Mouse (Mus musculus) embryo, embryonic 9.5 days (tissue): ENCODE data around the gene Ccdc60.

Experiments used
- DNase-seq: peaks from one replicate; pipeline ENCODE4 v3.0.0-alpha.2; 2017; ENCODE audit errors: extremely low spot score

Ccdc60 gene

DNA sequence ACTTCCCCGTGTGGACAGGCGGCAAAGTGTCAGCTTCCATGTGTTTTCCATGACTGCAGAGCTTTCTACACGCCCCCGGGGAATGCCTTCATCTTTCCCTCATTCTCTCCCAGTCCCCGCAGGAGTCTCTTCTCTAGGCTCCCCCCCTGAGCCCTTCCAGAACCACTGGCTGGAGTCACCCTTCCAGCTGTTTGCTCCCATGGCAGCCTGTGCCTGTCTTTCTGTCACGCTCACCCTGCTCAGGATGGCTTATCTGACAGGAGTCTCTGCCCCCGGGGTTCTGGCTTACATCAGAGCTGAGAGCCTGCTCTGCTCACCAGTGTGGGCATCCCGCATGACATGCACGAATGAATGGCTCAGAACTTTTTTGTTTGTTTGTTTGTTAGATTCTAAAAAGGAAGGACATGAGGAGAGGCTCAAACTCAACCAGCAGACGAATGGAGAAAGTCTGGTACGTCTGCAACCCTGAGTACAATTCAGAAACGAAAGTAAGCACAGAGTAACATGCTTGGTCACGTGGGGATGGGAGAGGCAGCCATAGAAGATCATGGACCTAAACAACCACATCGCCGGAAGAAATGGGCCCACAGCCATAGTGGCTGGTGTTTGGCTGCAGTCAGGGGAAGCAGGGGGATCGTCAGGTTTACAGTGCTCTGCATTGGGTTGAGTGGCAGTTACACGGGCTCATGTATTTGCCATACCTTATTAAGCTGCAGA lies 17.1 kb downstream of the Ccdc60 start:
- no peak for DNase-seq

DNA sequence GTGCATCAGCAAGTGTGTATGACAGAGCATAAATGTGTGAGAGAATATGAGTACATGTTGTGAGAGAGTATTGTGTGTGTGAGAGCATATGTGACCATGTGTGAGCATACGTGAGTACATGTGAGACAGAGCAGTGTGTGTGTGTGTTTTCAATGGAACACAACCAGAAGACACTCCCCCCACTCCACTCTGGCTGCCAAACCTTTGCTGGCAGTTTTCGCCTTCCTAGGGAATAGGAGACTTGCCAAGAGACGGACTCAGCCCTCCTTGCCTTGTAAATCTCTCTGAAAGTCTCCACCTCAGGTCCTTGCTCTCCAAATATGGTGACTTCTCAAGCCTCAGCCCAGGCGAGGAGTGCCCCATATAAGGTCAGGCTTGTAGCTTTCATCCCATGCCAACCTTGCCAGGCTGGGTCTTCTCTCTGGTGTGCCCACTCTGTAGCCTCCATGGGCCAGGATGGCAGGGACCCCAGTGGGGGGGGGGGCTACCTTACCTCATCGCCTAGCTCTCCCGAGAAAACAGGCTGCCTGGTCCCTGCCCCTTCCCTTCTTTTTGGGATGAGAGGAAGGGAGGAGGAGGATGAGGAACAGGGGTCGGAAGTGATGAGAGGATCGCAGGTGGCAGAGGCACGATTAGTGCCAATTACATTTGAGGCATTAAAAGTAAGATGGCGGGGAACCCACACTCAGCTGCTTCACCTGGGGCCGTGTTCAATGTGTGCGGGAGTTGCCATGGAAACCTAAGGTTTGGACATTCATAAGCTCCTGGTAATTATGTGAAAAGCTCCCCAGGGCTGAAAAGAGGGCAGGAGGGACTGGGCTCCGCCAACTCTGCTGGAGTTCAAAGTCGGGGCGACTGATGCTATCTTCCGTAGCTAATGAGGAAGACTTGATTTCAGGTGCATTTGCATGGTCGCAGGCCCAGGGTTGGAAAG lies 19.3 kb downstream of the Ccdc60 start:
- DNase-seq, result no peak

DNA sequence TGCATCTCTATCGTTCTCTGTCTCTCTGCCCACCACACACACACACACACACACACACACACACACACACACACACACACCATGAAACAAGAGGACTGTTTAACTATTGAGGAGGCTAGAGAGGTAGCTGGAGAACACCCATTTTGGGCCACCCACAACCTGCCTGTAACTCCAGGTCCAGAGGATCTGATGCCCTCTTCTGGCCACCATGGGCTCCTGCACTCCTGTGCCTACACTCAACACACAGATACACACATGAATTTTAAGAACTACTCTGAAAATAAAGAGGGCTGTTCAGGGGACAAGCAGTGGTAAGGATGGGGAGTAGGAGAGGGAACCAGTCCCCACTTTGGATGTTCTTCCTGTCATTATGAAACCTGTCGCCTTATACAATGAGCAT lies 26.1 kb downstream of the Ccdc60 start:
- DNase-seq, result no peak

DNA sequence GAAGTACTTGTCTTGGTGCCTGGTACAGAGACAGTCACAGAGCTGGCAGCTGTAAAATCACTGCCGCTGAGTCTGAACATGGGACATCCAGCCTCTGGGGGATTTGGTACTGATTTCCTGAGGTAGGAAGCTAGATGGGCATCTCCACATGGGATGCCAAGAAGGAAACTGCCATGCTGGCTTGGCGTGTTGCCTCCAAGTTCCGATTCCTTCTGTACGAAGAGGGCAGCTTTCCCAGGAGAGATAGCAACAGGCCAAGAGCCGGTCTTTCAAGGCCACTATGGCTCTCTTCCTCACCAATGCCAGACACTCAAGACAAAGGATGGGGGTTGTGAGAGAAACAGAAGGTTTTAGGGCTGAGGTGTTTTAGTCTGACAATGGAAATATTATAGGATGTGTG lies 26.8 kb downstream of the Ccdc60 start:
- no peak for DNase-seq

DNA sequence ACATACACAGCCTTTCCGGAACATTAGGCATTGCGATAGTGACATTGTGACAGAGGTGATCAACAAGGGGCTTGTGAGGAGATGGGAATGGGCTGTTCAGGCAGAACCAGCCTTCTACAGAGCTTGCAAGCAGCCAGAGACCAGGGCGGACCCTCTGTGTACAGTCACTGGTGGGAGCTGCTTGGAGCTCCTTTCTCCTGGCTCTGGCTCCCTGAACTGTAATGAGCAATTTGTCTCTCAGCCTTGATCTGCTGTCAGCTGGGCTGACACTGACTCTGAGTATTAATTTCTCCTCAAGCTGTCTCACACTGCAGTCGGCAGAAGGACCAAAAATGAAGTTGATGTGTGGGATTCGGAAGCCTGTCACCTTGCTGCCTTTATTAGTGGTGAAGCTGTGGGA lies 28.4 kb downstream of the Ccdc60 start:
- no peak for DNase-seq

DNA sequence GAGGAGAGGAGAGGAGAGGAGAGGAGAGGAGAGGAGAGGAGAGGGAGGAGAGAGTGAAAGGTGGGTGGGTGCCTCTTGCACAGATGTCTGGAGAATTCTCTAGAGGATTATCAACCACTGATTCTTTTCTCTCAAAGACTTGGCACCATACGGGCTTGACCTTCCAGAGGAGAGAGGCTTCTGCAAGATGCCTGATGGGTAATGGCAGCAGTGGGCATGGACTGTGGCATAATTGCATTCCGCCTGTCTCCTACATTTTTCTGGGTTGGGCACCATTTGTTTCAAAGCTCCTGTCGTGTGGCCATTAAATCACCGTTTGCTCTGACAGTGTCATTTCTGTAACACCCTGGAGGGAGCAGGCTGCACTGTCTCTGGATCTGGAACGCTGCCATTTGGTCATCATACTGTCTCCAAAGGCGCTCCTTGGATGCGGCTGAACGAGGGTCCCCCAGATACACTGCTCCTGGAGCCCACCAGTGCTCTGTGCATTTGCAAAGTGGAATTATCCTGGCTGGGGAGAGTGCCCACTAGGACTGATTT lies 30.4 kb downstream of the Ccdc60 start:
- no peak for DNase-seq

DNA sequence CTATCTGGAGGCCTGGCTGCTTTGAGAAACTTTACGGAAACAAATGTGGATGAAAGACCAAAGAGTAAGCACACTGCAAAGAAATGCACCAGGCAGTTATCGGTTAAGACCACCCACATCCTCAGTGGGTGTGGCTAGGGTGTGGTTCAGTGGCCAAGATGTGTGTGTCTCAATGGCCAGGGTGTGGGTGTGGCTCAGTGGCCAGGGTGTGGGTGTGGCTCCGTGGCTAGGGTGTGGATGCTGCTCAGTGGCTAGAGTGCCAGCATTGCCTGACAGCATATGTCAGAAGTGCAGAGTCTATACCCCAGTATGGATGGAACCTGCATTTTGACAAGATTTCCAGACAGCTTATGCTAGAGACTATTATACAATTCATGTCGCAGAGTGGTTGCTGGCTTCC lies 34.9 kb downstream of the Ccdc60 start:
- DNase-seq, result no peak

DNA sequence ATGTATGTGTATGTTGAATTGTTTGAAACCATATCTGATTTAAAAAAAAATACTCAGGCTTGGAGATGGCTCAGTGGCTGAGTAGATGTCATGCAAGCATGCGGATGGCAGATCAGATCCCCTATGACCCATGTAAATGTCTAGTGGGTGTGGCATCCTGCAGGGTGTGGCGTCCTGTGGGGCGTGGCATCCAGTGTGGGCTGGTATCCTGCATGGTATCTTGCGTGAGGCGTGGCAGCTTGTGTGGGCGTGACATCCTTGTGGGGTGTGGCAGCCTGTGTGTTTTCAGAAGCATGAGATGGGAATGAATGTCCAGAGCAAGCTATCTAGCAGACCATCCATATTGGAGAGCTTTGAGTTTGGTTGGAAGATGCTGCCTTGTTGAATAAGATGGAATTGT lies 36.6 kb downstream of the Ccdc60 start:
- DNase-seq, result no peak

DNA sequence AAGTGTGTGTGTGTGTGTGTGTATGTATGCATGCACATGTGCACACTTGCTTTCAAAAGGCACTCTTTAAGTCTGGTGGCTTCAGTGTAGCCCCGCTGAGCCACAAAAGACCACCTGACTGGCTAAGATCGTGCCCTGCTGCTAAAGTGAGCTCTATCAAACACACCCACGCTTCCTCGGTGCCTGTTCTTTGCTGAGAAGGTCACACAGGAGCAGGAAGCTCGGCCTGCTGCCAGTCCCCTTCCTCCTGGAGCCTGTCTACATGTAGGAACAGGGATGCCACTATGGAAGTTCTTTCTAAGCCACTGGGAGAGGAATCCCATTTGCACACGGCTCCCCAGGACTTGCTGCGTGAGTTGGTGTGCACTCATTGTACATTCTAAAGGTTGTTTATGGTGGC lies 42.1 kb downstream of the Ccdc60 start:
- no peak for DNase-seq

DNA sequence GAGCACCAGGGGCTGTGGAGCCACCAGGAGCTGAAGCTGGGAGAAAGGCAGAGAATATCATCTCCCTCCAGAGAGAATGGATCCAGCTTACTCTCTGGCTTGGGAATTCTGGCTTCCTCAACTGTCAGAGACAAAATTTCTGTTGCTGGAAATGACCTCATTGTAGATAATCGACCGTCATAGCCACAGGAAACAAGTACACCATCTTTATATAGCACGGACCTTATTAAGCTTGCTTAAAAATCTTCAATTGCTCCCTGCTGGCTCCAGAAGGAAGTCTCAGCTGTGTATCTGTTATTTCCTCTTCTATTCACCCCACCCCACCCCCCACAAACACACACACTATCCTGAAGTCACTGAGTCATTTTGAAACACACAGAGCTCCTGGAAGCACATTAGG lies 44.3 kb downstream of the Ccdc60 start:
- DNase-seq, result no peak

DNA sequence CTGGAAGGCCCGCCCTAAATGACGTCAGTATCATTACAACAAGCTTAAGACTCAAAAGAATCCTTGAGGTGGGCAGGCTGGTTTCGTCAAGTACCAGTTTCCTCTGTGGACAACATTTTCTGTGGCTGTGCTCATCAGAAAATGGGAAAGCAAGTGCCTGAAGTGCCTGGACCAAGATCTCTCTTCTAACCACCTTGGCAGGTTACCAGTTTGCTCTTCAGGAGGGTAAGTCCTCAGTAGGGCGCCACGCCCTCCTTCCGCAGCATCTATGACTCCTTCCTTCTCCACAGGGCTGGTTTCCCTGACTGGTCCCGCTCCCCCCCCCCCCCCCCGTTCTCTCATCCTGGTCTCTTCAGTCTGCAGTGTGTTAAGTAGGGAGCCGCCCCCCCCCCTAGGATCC lies 45.2 kb downstream of the Ccdc60 start:
- no peak for DNase-seq

DNA sequence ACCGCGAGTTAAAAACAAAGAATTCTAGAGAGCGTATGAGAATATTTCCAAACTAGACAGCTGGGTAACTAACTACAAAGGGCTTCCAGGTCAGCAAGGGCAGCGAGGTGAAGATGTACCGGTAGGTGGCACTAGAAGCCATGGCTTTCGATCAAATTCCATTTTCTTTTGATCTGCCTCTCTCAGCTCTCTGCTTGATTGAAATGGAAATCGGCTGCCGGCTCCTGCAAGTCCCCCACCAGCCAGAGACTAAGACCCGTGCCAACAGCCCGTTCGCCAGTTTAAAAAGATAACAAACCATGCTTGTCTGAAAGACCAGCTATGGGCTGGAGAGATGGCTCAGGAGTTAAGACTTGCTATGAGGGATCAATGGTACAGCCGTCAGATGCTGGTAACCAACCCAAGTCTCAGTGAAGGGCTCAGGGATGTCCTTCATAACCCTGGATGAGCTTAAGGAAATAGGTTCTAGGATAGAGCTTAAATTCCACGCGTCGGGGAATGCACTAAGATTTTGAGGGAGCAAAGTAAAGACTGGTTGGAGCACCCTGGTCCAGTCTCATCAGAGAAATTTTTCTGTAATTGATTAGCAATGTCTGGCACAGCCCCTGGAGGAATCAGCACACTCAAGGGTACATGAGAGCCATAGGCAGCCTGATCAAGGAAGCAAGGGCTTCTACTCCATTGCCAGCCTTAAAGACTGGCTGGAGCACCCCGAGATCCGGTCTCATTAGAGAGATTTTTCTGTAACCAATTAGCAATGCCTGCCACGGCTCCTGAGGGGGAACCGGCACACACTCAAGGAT lies 56.7 kb downstream of the Ccdc60 start:
- peak; percentile 78 for DNase-seq

DNA sequence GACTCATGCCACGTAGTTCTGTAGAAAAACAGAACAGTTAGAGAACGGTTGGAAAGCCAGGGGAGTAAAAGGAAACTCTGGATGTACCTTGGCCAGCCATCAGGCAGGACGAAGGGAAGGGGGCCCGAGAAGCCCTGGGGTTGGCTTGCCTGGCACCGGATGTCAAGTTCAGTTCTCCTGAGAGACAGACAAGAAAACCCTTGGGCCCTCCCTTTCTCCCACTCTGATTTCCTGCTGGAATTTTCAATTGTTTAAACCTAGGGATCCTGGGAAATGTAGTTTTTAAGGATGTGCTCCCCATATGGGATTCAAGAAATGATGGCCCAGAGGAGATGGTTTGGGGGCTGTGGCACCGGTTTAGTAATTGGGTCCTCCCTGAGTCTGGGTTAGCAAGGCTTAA lies 60.4 kb downstream of the Ccdc60 start:
- DNase-seq, result no peak

DNA sequence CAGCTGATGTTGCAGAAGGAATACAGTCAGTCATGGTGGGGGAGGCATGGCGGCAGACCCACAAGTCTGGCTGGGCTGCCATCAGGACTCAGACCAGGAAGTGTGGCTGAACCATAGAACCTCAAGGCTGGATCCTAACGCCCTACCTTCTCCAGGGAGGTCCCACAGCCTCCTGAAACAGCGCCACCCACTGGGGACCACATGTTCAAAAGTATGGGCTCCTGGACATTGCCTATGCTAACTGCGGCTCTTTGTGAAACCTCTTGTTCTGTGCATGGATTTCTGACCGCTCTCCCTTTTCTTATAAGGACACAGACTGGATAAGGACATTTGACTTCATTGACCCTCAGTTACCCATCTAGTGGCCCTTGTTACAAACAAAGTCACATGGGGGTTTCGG lies 64.8 kb downstream of the Ccdc60 start:
- no peak for DNase-seq

DNA sequence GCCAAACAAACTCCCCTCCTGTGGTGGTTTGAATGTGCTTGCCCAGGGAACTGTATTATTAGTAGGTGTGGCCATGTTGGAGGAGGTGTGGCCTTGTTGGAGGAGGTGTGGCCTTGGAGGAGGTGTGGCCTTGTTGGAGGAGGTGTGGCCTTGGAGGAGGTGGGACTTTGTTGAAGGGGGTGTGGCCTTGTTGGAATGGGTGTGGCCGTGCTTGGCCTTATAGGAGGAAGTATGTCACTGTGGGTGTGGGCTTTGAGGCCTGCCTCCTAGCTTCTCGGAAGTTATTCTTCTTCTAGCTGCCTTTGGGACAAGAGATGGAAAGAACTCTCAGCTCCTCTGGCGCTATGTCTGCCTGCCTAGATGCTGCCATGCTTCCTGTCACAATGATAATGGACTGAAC lies 66.9 kb downstream of the Ccdc60 start:
- DNase-seq, result no peak

DNA sequence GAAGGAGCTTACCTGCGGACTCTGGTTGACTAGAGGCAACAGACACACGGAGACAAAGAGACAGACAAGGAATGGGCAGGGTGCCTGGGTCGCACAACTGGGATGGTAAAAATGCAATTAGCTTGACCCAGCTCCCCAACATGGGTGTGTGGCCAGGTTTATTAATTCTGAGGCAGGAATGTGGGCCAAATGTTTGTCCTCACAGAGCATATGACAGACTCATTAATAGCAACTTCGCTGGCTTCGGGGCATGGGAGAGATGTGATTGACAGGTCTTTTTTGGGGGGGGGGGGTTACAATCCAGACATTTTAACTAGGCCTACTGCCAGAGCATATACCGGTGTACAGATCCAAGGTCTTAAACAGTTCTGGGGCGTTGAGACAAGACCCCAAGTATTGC lies 69.5 kb downstream of the Ccdc60 start:
- DNase-seq, result no peak

DNA sequence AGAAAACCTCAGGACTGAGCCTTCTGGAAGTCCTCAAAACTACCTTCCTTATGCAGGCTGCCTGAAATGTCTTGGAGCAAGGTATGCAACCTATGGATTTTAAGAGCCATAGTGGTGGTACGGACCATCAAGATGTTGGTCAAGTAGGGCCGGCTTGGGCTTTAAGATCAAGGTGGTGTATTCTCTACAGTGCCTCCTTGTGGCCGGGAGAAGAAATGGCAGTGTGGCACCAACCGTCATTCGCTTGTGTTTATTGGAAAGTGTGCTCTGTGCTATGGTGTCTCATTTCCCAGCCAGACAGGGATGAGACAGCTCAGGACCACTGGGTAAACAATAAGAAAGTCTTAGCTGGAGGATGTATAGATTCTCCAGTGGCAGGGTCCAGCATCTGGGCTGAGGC lies 76.1 kb downstream of the Ccdc60 start:
- no peak for DNase-seq

DNA sequence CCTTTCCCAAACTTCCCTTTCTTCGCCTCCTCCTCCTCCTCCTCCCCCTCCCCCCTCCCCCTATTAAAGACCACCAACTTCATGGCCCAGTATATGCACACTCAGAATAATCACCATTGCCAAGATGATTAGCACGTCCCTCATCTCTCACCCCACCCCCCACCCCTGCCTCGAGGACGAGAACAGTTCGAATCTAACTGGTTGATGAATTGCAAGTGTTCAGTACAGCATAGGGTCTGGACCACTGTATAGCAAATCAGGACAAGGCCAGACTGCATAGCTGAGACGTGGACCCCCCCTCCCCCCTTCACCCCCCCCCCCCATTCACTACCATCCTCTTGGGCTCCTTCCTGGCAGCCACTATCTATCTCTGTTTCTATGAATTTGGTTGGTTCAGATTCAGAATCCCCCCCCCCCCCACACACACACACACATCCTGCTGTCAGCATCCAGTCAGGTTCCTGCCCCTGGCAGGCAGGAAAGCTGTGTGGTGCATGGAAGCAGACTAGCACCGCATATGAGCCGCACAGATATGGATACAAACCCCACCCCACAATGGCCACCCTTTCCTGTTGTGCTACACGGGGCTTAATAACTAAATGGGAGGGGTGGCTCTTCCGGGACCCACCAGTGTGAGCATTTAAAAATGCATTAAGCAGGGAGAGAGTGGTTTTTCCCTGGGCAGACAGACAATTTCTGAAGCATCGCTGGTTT lies 79.2 kb downstream of the Ccdc60 start:
- no peak for DNase-seq

DNA sequence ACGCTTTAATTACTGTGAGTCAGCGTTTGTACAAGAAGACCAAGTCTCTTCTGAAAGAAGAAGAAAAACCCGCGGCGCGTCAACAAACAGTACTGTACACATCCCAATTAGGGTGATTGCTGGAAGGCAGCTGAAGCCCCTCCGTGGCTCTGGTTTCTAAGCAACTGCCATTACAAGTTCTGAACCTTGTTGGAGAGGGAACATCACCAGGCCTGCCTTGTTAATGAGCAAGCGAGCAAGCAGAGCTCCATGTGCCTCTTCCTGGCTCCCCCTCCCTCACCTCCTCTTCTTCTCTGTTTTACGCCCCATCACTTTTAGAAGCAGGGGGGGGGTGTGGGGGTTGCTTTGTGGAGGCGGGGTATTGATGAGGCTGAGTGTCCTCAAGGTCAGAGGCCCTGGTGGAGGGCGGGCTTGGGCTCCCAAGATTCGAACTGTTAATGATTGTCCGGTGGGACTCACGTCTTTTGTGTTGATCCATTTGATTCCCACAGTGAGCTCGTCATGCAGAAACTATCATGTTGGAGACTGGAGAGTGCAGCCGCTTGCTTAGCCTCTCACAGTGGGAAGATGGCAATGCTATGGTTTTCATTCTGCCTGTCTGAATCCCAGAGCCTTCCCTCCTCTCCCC lies 79.9 kb downstream of the Ccdc60 start:
- peak; percentile 58 for DNase-seq

DNA sequence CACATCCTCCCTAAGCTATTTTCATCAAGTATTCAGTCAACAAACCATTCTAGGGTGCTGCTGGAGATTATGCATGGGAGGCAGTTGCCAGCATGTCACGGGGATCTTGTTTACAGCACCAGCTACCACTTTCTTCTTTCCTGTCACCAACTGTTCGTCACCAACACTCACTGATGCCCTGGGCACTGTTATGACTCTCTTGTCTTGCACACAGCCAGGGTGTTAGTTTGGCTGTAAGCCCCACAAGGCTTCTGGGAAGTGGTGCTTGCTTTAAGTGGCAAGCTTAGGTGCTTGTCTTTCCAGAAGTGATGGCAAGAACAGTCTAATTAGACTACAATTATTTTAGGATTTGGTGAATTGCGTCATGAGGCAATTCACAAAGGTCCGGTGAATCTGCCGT lies 86.1 kb downstream of the Ccdc60 start:
- no peak for DNase-seq

DNA sequence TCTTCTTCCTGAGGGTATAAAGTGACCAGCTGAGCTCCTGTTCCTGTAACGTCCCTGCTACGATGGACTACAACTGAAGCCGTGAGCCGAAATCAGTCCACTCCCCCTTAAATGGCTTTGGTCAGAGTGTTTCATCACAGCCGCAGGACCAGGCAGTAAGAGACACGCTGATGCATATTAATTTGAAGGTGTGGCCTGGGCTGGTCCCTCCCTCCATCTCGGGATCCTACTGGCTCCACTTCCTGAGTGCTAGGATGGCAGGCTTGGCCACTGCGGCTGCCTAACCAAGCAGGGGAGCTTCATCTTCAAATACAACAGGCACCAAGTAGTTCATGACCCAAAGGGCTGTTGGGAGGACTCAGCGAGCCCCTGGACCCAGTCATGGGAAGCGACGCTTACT lies 94.3 kb downstream of the Ccdc60 start:
- DNase-seq, result no peak
